Mouse (Mus musculus) heart, embryonic 11.5 days (tissue): ENCODE measurements around the gene Hand1. TPM values are rescaled to one million over a fixed set of nuclear protein-coding genes. Genes with fewer than 3 reads are reported as not detected.

Experiments used
- ATAC-seq: fragments of 200-750 bp; cut with Nextera tagmentation; replicated peaks from 2 replicates; pipeline ENCODE4 v1.8.0; 2017; ENCODE audit warnings: moderate library complexity; ENCODE audit not compliant: insufficient number of reproducible peaks, low FRiP score, low TSS enrichment
- H3K27ac ChIP-seq: fragments of 300-500 bp; sonication (generic); 2 replicates; pipeline ENCODE4 v1.5.1; 2014; ENCODE audit warnings: mild to moderate bottlenecking, low read depth, low read length
- H3K27me3 ChIP-seq: fragments of 300-500 bp; sonication (generic); 2 replicates; pipeline ENCODE4 v1.6.1; 2014; ENCODE audit warnings: mild to moderate bottlenecking, low read length, mixed read lengths; ENCODE audit not compliant: control insufficient read depth, insufficient read depth
- H3K36me3 ChIP-seq: fragments of 300-500 bp; sonication (generic); 2 replicates; pipeline ENCODE4 v1.6.1; 2014; ENCODE audit warnings: mild to moderate bottlenecking, low read length, moderate library complexity, mixed read lengths; ENCODE audit not compliant: control insufficient read depth, insufficient read depth
- H3K4me1 ChIP-seq: fragments of 300-500 bp; sonication (generic); 2 replicates; pipeline ENCODE4 v1.6.1; 2014; ENCODE audit warnings: low read length; ENCODE audit not compliant: control insufficient read depth, insufficient read depth
- H3K4me2 ChIP-seq: fragments of 300-500 bp; sonication (generic); 2 replicates; pipeline ENCODE4 v1.6.1; 2014; ENCODE audit warnings: mild to moderate bottlenecking, moderate library complexity
- H3K4me3 ChIP-seq: fragments of 300-500 bp; sonication (generic); 2 replicates; pipeline ENCODE4 v1.5.1; 2014; ENCODE audit warnings: low read depth, low read length
- H3K9ac ChIP-seq: fragments of 300-500 bp; sonication (generic); 2 replicates; pipeline ENCODE4 v1.6.1; 2014; ENCODE audit warnings: mild to moderate bottlenecking, low read depth, low read length, moderate library complexity
- H3K9me3 ChIP-seq: fragments of 300-500 bp; sonication (generic); replicated peaks from 2 replicates; pipeline ENCODE4 v1.6.1; 2016; ENCODE audit warnings: low read length; ENCODE audit not compliant: control insufficient read depth
- WGBS: fragments of 180-500 bp; shearing (Covaris S2); extraction: QIAGEN DNeasy Blood & Tissue Kit; methylation state at CpG from one replicate; pipeline ENCODE4 v1.1.7; 2014; ENCODE audit not compliant: insufficient replicate concordance; 5-methylcytosine and 5-hydroxymethylcytosine counted together
- polyA plus RNA-seq: library from polyadenylated mRNA; unstranded; fragments of >200 nt; fragmentation: Nextera tagmentation; extraction: Ambion mirVana; gene quantifications from 2 replicates; pipeline ENCODE4 v1.2.1, GENCODE M21; 2014

Hand1 gene
- 58.1 and 61.9 TPM in 2 replicates for polyA plus RNA-seq

DNA sequence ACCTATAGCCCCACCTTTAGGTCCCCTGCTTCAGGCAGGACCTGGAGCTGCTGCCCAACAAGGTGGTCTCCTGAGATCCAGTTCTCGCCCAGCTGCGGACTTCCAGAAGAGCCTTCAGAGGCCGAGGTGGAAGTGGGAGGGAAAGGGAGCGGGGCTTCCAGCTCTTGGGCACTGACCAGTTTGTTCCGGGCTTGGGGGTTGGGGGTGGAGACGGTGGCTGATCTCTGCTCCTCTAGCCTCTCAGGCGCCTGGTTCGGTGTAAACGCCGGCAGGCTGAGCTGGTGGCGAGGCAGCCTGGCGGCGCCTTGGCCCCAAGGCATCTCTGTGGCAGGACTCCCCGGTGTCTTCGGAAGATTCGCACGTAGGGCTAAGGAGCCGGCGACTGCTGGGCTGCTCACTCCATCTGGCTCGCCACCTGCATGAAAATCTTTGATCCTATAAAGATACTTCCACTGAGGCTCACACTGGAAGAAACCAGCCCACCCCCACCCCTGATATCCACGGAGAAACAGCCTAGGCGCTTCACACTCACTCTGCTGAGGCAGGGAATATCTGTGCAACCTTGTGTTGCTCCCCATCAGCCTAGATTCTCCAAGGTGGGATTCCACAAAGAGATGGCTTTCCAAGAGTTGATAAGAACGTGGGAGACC lies at the start of gene Hand1:
Gene Hand1 (minus strand): TSS at position 267 of the 650 bp plus-strand sequence.
- Histone ChIP-seq H3K36me3 (no peaks in the 10 kb centered on the region), H3K27ac (peak within 1 kb of the TSS; percentile 80), H3K9ac (peak within 1 kb of the TSS; percentile 83), H3K27me3 (peaks cover 88% of the 10 kb centered on the region), H3K4me2 (peak within 1 kb of the TSS; percentile 80), H3K4me1 (peaks cover 23% of the 10 kb centered on the region), H3K9me3 (no peaks in the 10 kb centered on the region), H3K4me3 (peak within 1 kb of the TSS; percentile 46)
- 5% methylated on average over 23 of the region's 23 CpGs for WGBS
- ATAC-seq = no peak

DNA sequence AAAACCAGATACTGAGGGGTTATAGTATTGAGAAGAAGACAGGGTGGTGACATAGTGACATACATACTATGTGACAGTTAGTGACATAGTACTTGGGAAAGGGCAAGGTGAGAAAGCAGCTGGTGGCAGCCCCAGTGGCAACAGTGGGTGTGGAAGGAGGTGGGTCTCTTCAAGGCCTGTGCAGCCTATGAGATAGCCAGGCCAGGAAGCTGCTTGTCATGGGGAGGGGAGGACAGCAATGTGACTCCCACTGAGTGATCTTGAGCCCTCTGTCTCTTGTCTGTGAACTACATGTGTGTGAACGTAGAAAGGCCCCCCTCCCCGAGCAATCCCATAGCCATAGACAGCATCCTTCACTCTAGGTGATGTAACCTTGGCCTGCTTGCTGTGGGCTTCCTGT lies 43.5 kb upstream of the Hand1 start:
- Histone ChIP-seq H3K4me3 (no peak overlapping the region), H3K27ac (no peak overlapping the region), H3K27me3 (no peaks in the 10 kb centered on the region), H3K4me2 (no peak overlapping the region), H3K9me3 (no peaks in the 10 kb centered on the region), H3K36me3 (no peaks in the 10 kb centered on the region), H3K4me1 (peaks cover 6% of the 10 kb centered on the region), H3K9ac (no peak overlapping the region)
- no peak for ATAC-seq
- 82% methylated on average over 2 of the region's 2 CpGs for WGBS

DNA sequence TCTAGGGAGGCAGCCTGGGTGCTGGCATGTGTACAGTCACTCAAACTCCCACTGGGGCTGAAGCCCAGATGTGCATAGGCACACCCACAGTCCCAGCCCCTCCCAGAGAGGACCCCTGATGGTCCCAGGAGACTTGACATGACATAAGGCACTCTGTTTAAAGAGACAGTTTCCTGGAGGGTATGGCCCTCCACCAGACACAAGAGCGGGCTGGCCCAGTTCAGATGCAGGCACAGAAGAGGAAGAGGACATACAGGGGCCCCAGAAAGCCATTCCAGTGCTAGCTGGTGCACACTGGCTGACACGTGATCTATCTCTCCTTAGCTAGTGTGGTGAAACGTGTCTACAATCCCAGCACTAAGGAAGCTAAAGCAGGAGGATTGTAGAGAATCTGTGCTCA lies 40.4 kb upstream of the Hand1 start:
- Histone ChIP-seq H3K27ac (no peak overlapping the region), H3K4me2 (no peak overlapping the region), H3K4me1 (peaks cover 13% of the 10 kb centered on the region), H3K36me3 (no peaks in the 10 kb centered on the region), H3K9ac (no peak overlapping the region), H3K27me3 (no peaks in the 10 kb centered on the region), H3K4me3 (no peak overlapping the region), H3K9me3 (no peaks in the 10 kb centered on the region)
- WGBS = 40% methylated on average over 3 of the region's 3 CpGs
- ATAC-seq = no peak

DNA sequence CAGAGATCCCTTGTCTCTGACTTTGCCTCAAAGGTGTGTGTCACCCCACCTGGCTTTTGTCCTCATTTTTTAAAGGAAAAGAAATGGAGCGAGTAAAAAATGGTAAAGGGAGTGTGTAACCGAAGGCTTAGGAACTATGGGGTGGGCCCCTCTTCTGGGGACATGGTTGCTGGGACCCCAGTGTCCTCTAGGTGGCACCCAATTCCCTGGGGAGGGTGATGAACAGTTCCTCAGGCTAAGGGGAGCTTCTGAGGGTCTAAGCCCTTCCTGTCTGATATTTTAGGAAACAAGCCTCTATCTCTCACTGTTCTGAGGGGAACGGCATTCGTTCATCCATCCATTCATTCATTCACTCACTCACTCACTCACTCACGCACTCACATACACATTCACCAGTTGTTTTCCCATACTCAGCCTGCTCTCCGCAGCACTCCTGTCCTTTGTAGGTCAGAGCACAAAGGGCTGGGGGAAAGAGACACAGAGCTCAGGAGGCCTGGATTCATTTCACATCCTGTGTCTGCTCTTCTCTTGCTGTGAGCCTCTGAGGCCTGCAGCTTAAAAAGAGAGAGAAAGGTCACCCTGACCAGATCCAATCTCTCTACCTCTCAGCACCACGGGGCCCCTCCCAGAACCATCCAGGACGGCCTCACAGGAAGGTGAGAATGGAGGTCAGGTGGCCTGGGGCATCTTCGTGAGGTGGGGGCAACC lies 36.3 kb upstream of the Hand1 start:
- no peaks in the 10 kb centered on the region for H3K9me3 ChIP-seq
- H3K9ac ChIP-seq = 0 out of 2 replicates have a peak overlapping the region, but pooled peaks have one; percentile 28
- H3K36me3 ChIP-seq = no peaks in the 10 kb centered on the region
- 0 out of 2 replicates have a peak, but pooled peaks cover 4% of the 10 kb centered on the region for H3K27me3 ChIP-seq
- peaks cover 35% of the 10 kb centered on the region for H3K4me1 ChIP-seq
- H3K4me2 ChIP-seq = no peak overlapping the region
- ATAC-seq = no peak
- H3K4me3 ChIP-seq = no peak overlapping the region
- 29% methylated on average over 9 of the region's 9 CpGs for WGBS
- H3K27ac ChIP-seq = peak overlapping the region; percentile 7; the same call in 1 of the 2 replicates

DNA sequence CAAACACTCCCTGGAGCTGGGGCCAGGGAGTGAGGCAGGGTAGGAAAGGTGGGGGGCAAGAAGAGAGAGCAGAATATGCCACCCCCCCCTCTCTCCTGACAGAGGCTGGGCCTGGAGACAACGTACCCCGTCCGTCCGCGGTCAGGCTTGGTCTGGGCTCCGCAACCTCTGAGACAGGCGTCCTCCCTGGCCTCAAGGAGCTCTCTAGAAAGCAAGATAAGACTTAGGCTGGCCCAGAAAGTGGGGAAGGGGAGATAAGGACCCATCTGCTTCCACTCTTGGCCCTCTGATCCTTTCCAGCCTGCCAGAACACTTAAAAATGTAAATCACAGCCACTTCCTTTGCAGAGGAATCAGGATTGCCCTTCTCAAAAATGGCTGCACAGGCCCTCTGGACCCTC lies 33.8 kb upstream of the Hand1 start:
- Histone ChIP-seq H3K27ac (peak overlapping the region; percentile 50), H3K4me1 (peaks cover 28% of the 10 kb centered on the region), H3K4me2 (peak overlapping the region; percentile 46), H3K36me3 (no peaks in the 10 kb centered on the region), H3K27me3 (0 out of 2 replicates have a peak, but pooled peaks cover 4% of the 10 kb centered on the region), H3K4me3 (no peak overlapping the region), H3K9ac (peak overlapping the region; percentile 47; the same call in 1 of the 2 replicates), H3K9me3 (no peaks in the 10 kb centered on the region)
- WGBS = 4% methylated on average over 7 of the region's 7 CpGs
- ATAC-seq = no peak

DNA sequence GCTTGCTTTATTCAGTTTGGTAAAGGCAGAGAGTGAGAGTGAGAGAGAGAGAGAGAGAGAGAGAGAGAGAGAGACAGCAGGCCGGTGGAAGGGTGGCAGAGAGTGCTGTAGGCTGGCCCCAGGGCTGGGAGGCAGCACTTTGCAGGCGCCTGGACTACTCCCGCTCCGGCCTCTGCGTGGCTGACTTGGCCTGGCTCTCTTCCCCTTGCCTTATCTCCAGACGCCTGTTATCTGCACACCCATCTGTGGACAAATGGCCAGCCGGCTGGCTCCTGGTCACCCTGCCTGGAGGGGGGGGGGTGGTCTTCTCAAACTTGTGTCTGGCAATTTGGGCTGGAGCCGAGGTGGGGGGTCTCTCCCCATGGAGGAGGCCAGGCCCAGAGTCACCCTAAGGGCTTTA lies 32.0 kb upstream of the Hand1 start:
- no peaks in the 10 kb centered on the region for H3K9me3 ChIP-seq
- H3K4me2 ChIP-seq = peak overlapping the region; percentile 14; the same call in 1 of the 2 replicates
- H3K36me3 ChIP-seq = no peaks in the 10 kb centered on the region
- 5% methylated on average over 8 of the region's 8 CpGs for WGBS
- no peak overlapping the region for H3K4me3 ChIP-seq
- peaks cover 28% of the 10 kb centered on the region for H3K4me1 ChIP-seq
- no peak for ATAC-seq
- 0 out of 2 replicates have a peak, but pooled peaks cover 4% of the 10 kb centered on the region for H3K27me3 ChIP-seq
- no peak overlapping the region for H3K9ac ChIP-seq
- H3K27ac ChIP-seq = no peak overlapping the region

DNA sequence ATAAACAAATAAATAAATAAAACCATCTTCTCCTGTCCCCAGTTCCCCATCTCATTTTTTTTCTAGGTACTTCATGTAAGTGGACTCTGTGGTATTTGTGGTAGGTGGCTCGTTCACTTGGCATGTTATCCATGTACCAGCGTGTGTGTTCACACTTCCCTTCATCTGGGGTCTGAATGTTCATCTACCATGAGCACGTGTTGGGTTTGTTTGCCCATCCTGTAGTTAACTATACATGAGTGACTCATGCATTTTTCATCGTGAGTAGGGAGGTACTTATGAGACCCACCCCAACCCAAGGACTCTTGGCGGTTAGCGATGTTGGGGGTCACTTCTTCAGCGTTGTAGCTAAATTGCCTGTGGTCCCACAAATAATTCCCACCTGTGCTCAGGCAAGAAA lies 29.5 kb upstream of the Hand1 start:
- H3K27ac ChIP-seq = no peak overlapping the region
- 85% methylated on average over 7 of the region's 7 CpGs for WGBS
- H3K4me2 ChIP-seq = no peak overlapping the region
- no peaks in the 10 kb centered on the region for H3K36me3 ChIP-seq
- no peak for ATAC-seq
- peaks cover 16% of the 10 kb centered on the region for H3K4me1 ChIP-seq
- 0 out of 2 replicates have a peak, but pooled peaks cover 4% of the 10 kb centered on the region for H3K27me3 ChIP-seq
- no peak overlapping the region for H3K4me3 ChIP-seq
- no peaks in the 10 kb centered on the region for H3K9me3 ChIP-seq
- no peak overlapping the region for H3K9ac ChIP-seq

DNA sequence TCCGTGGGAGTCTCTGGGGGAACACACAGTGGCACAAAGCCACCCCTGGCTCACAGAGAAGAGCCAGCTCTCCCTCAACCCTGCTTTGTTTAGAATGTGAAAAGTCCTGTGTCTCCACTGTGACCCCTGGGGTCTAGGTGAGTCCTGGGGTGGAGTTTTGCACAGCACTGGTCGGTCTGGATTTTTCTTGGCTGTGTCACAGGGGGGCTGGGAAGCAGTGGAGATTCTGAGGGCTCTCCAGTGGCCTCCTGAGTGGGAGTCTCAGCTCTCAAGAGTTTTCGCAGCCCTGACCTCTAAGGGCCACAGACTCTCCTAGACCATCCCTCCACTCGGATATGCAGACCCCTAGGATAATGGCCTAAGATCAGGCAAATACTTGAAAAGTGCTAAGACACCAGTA lies 25.1 kb upstream of the Hand1 start:
- Histone ChIP-seq H3K9ac (0 out of 2 replicates have a peak overlapping the region, but pooled peaks have one; percentile 28), H3K27ac (no peak overlapping the region), H3K4me2 (no peak overlapping the region), H3K27me3 (no peaks in the 10 kb centered on the region), H3K36me3 (no peaks in the 10 kb centered on the region), H3K9me3 (no peaks in the 10 kb centered on the region), H3K4me1 (no peaks in the 10 kb centered on the region), H3K4me3 (no peak overlapping the region)
- 57% methylated on average over 4 of the region's 4 CpGs for WGBS
- ATAC-seq = no peak
